ENCODE assay signal across 8 mouse cellular contexts in the genomic region with DNA sequence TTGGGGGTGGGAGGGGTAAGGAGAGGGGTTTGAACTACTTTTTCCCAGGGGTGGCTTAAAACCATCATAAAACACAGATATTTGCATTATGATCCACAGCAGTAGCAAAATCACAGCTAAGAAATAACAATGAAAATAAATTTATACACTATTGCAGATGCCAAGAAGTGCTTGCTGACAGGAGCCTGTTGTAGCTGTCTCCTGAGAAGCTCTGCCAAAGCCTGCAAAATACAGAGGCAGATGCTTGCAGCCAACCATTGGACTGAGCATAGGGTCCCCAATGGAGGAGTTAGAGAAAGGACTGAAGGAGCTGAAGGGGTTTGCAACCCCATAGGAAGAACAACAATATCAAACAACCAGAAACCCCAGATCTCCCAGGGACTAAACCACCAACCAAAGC. TPM values are rescaled to one million over a fixed set of nuclear protein-coding genes. Genes with fewer than 3 reads are reported as not detected.
DNase-seq lines count a peak whose midpoint lies in the region; ATAC-seq and TF ChIP-seq lines count a peak whose summit lies in the region.
"Not testable (repeated sequence)": the region's sequence is repeated elsewhere in the genome, so short reads cannot be mapped to it uniquely, and the experiment has no call there.

No protein-coding gene starts in this region.

- peak; percentile 60 for ATAC-seq in lung, embryonic 14.5 days (ENCODE audit: insufficient read depth)
- ATAC-seq in lung, embryonic 15.5 days (ENCODE audit: borderline replicate concordance, extremely low read depth, low FRiP score, low TSS enrichment), result peak; percentile 23; the same call in 1 of the 2 replicates
- peak; percentile 12; the same call in 1 of the 2 replicates for ATAC-seq in lung, embryonic 16.5 days (ENCODE audit: low read depth)
- ATAC-seq in midbrain, embryonic 11.5 days (ENCODE audit: low FRiP score), result not testable (repeated sequence)

- H3K4me2 ChIP-seq in lung, embryonic 14.5 days; lung, embryonic 15.5 days; lung, embryonic 16.5 days (ENCODE audit: low read depth, low read length); midbrain, embryonic 11.5 days: not testable (repeated sequence)

- not testable (repeated sequence) for H3K27me3 ChIP-seq in lung, embryonic 14.5 days (ENCODE audit: insufficient read depth, low read length); lung, embryonic 15.5 days; lung, embryonic 16.5 days (ENCODE audit: control insufficient read depth, insufficient read depth, low read depth, low read length); midbrain, embryonic 11.5 days (ENCODE audit: control insufficient read depth, insufficient read depth, low read length)

- not testable (repeated sequence) for H3K36me3 ChIP-seq in lung, embryonic 14.5 days (ENCODE audit: insufficient read depth); lung, embryonic 15.5 days; lung, embryonic 16.5 days (ENCODE audit: control insufficient read depth, insufficient read depth, low read length); midbrain, embryonic 11.5 days (ENCODE audit: control insufficient read depth, insufficient read depth, low read length)

- not testable (repeated sequence) for H3K9me3 ChIP-seq in lung, embryonic 14.5 days (ENCODE audit: low read depth, low read length); lung, embryonic 15.5 days; lung, embryonic 16.5 days (ENCODE audit: control insufficient read depth, low read length); midbrain, embryonic 11.5 days (ENCODE audit: control insufficient read depth, low read length)

- H3K4me3 ChIP-seq in lung, embryonic 14.5 days (ENCODE audit: low read depth, low read length); lung, embryonic 15.5 days; lung, embryonic 16.5 days (ENCODE audit: low read length); midbrain, embryonic 11.5 days (ENCODE audit: low read depth, low read length): not testable (repeated sequence)

- not testable (repeated sequence) for H3K9ac ChIP-seq in lung, embryonic 14.5 days; lung, embryonic 15.5 days; lung, embryonic 16.5 days (ENCODE audit: low read length); midbrain, embryonic 11.5 days (ENCODE audit: low read length)

- not testable (repeated sequence) for H3K27ac ChIP-seq in lung, embryonic 14.5 days (ENCODE audit: low read depth); lung, embryonic 15.5 days; lung, embryonic 16.5 days (ENCODE audit: low read length); midbrain, embryonic 11.5 days (ENCODE audit: low read depth, low read length)

- H3K4me1 ChIP-seq in lung, embryonic 14.5 days (ENCODE audit: insufficient read depth); lung, embryonic 16.5 days (replicated peaks; ENCODE audit: control insufficient read depth, insufficient read depth, low read length); midbrain, embryonic 11.5 days (ENCODE audit: control insufficient read depth, insufficient read depth, low read length): not testable (repeated sequence)
- H3K4me1 ChIP-seq in lung, embryonic 15.5 days, result peaks cover 18% of the 10 kb centered on the region

- DNase-seq in B cell, adult 2 months, result peak; percentile 32 to 37
- peak; percentile 7 for DNase-seq in heart, adult 11 months
- DNase-seq in lung, embryonic 14.5 days, result peak; percentile 66
- peak; percentile 14 for DNase-seq in midbrain, embryonic 11.5 days (ENCODE audit: low spot score, missing footprints)
- DNase-seq in thymus, postnatal 14 days, result peak; percentile 48
- DNase-seq in thymus, postnatal 4 days, result peak; percentile 53

- not testable (repeated sequence) for TF ChIP-seq CTCF in lung, embryonic 14.5 days (IDR thresholded peaks at IDR 0.05; ENCODE audit: low read depth)

RNA-seq across cellular contexts. Expression of a gene that starts 52.1 kb away (rescaled TPM):
- polyA plus RNA-seq in lung, embryonic 14.5 days (2014; fragmentation: Nextera tagmentation; extraction: Ambion mirVana), result 10.9 TPM in 2 replicates
- polyA plus RNA-seq in lung, embryonic 15.5 days (2015; fragmentation: Nextera tagmentation; extraction: Ambion mirVana), result 7.3 and 7.6 TPM in 2 replicates
- polyA plus RNA-seq in lung, embryonic 16.5 days (2015; fragmentation: Nextera tagmentation; extraction: Ambion mirVana), result 6.7 and 6.9 TPM in 2 replicates
- 12.1 and 12.4 TPM in 2 replicates for polyA plus RNA-seq in midbrain, embryonic 11.5 days (2014; fragmentation: Nextera tagmentation; extraction: Ambion mirVana)

Comparison
In these comparisons a context has a peak if more than half of its experiments do, and no peak if none do; other contexts are left out.
1. DNase-seq: peak in every context shown above with its lines; median percentile 66 in lung, embryonic 14.5 days; 53 in thymus, postnatal 4 days; 48 in thymus, postnatal 14 days; 34 in B cell, adult 2 months; 14 in midbrain, embryonic 11.5 days; 7 in heart, adult 11 months.